Mouse (Mus musculus) lung, adult 2 months (tissue): ENCODE measurements around the gene Nacc1.

Source experiments
- CTCF ChIP-seq: fragments of 200-500 bp; IDR thresholded peaks from 2 replicates; pipeline ENCODE4 v1.5.1; 2011; ENCODE audit warnings: mild to moderate bottlenecking, low read length, control low read depth; ENCODE audit not compliant: insufficient read depth
- POLR2A ChIP-seq: fragments of 200-500 bp; IDR thresholded peaks from 2 replicates; pipeline ENCODE4 v1.6.1; 2011; ENCODE audit warnings: low read depth, mild to moderate bottlenecking, control low read depth, low read length, borderline replicate concordance; ENCODE audit errors: extremely low read depth

DNA sequence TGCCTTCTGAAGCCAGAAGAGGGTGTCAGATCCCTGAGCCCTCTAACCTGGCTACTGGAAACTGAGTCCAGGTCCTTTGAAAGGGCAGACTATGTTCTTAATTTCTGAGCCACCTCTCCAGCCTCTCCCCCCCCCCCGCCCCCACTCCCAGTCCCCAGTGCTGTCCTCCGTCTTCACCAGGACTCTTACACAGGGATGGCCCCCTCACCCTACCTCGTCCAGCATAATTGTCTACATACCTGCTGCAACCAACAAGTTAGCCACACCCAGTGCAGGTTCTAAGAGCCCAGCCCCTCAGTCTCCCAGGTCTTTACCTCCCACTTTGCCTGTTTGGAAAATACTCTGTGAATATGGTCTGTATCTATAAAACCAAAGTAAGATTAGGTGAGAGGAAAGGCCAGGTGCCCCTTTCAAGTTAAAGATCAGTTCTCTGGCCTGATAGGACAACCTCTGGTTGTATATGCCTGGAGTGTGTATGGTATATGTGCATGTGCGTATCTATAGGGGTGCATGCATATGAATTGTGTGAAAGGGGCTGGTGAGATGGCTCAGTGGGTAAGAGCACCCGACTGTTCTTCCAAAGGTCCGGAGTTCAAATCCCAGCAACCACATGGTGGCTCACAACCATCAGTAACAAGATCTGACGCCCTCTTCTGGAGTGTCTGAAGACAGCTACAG lies 46.9 kb downstream of the Nacc1 start:
- TF ChIP-seq POLR2A, result no peak
- no peak for TF ChIP-seq CTCF
